Mouse (Mus musculus) liver, adult 2 months (tissue): ENCODE measurements around the gene Sema5a. TPM values are rescaled to one million over a fixed set of nuclear protein-coding genes. Genes with fewer than 3 reads are reported as not detected.

Source experiments
- DNase-seq: peaks from one replicate; pipeline ENCODE4 v3.0.0-alpha.2; 2011; ENCODE audit warnings: low read depth, low spot score; ENCODE audit errors: extremely low read depth
- H3K27ac ChIP-seq: fragments of 200-500 bp; replicated peaks from 2 replicates; pipeline ENCODE4 v1.5.1; 2012; ENCODE audit warnings: low read depth, mild to moderate bottlenecking, control low read depth, inconsistent platforms, low read length; ENCODE audit not compliant: insufficient read depth
- H3K27me3 ChIP-seq: fragments of 200-500 bp; 2 replicates; pipeline ENCODE4 v1.6.1; 2012; ENCODE audit warnings: mild to moderate bottlenecking, moderate library complexity, low read length, inconsistent platforms; ENCODE audit not compliant: control insufficient read depth, insufficient read depth
- H3K36me3 ChIP-seq: fragments of 200-500 bp; 2 replicates; pipeline ENCODE4 v1.6.1; 2012; ENCODE audit warnings: low read length, inconsistent platforms; ENCODE audit not compliant: control insufficient read depth, insufficient read depth
- H3K4me1 ChIP-seq: fragments of 200-500 bp; 2 replicates; pipeline ENCODE4 v1.6.1; 2011; ENCODE audit warnings: low read length; ENCODE audit not compliant: control insufficient read depth, insufficient read depth
- H3K4me3 ChIP-seq: fragments of 200-500 bp; 2 replicates; pipeline ENCODE4 v1.5.1; 2011; ENCODE audit warnings: low read depth, mild to moderate bottlenecking, control low read depth, low read length, moderate library complexity; ENCODE audit not compliant: insufficient read depth
- H3K79me2 ChIP-seq: fragments of 200-500 bp; 2 replicates; pipeline ENCODE4 v1.6.1; 2012; ENCODE audit warnings: inconsistent platforms, mild to moderate bottlenecking, low read length, moderate library complexity; ENCODE audit not compliant: control insufficient read depth, insufficient read depth
- H3K9ac ChIP-seq: fragments of 200-500 bp; 2 replicates; pipeline ENCODE4 v1.6.1; 2012; ENCODE audit warnings: low read depth, mild to moderate bottlenecking, control low read depth, inconsistent platforms, low read length
- CTCF ChIP-seq: fragments of 200-500 bp; IDR thresholded peaks from 2 replicates; pipeline ENCODE4 v1.5.1; 2011; ENCODE audit warnings: low read depth, low read length, control low read depth
- POLR2A ChIP-seq: fragments of 200-500 bp; IDR thresholded peaks from 2 replicates; pipeline ENCODE4 v1.6.1; 2011; ENCODE audit warnings: low read length, control low read depth; ENCODE audit not compliant: insufficient read depth; ENCODE audit errors: extremely low read depth
- WGBS: fragments of 180-500 bp; shearing (Covaris S2); methylation state at CpG from one replicate; pipeline ENCODE4 v1.1.7; 2018; 5-methylcytosine and 5-hydroxymethylcytosine counted together
- polyA plus RNA-seq: library from polyadenylated mRNA; depleted of rRNA; stranded (reverse); fragments of >200 nt; gene quantifications from 2 replicates; pipeline ENCODE4 v1.2.3, GENCODE M21; 2012
- total RNA-seq: library from RNA; depleted of rRNA; stranded (reverse); fragments of >200 nt; gene quantifications from 2 replicates; pipeline ENCODE4 v1.2.3, GENCODE M21; 2014

Gene Sema5a
- total and polyA plus RNA-seq, 2 experiments: 0.22 to 0.46 TPM

GRCm38 (mm10) chr15:32353513-32353912 lies 108.9 kb downstream of the Sema5a start:
- no peak for DNase-seq
- H3K27me3 ChIP-seq: no peaks in the 10 kb centered on the region
- TF ChIP-seq CTCF (no peak), POLR2A (no peak)
- 82% methylated on average over 5 of the region's 5 CpGs for WGBS
- H3K27ac ChIP-seq: no peak overlapping the region
- H3K4me3 ChIP-seq: no peak overlapping the region
- no peaks in the 10 kb centered on the region for H3K4me1 ChIP-seq
- H3K9ac ChIP-seq: no peak overlapping the region
- H3K36me3 ChIP-seq: no peaks in the 10 kb centered on the region
- no peaks in the 10 kb centered on the region for H3K79me2 ChIP-seq

- no peak overlapping the region for H3K4me3 ChIP-seq
- H3K79me2 ChIP-seq: no peaks in the 10 kb centered on the region
- H3K36me3 ChIP-seq: no peaks in the 10 kb centered on the region
- TF ChIP-seq POLR2A: no peak
- H3K27ac ChIP-seq: no peak overlapping the region
- no peaks in the 10 kb centered on the region for H3K27me3 ChIP-seq
- H3K4me1 ChIP-seq: no peaks in the 10 kb centered on the region
- H3K9ac ChIP-seq: no peak overlapping the region
- no peak for DNase-seq
- WGBS: 90% methylated on average over 5 of the region's 5 CpGs
Observed at GRCm38 (mm10) chr15:32356805-32357204, 112.2 kb downstream of the Sema5a start.

GRCm38 (mm10) chr15:32367841-32368240 lies 123.2 kb downstream of the Sema5a start:
- 85% methylated on average over 4 of the region's 4 CpGs for WGBS

GRCm38 (mm10) chr15:32370914-32371313 lies 126.3 kb downstream of the Sema5a start:
- no peak overlapping the region for H3K9ac ChIP-seq
- no peak overlapping the region for H3K27ac ChIP-seq
- TF ChIP-seq POLR2A (no peak), CTCF (no peak)
- H3K27me3 ChIP-seq: no peaks in the 10 kb centered on the region
- no peaks in the 10 kb centered on the region for H3K4me1 ChIP-seq
- no peaks in the 10 kb centered on the region for H3K79me2 ChIP-seq
- H3K4me3 ChIP-seq: no peak overlapping the region
- H3K36me3 ChIP-seq: no peaks in the 10 kb centered on the region
- no peak for DNase-seq
- 86% methylated on average over 6 of the region's 6 CpGs for WGBS

More at GRCm38 (mm10) chr15:32367841-32368240, 123.2 kb downstream of the Sema5a start:
- H3K4me1 ChIP-seq: no peaks in the 10 kb centered on the region
- TF ChIP-seq POLR2A (no peak), CTCF (no peak)
- H3K9ac ChIP-seq: no peak overlapping the region
- no peak overlapping the region for H3K27ac ChIP-seq
- H3K27me3 ChIP-seq: no peaks in the 10 kb centered on the region
- H3K4me3 ChIP-seq: no peak overlapping the region
- no peak for DNase-seq
- no peaks in the 10 kb centered on the region for H3K79me2 ChIP-seq
- no peaks in the 10 kb centered on the region for H3K36me3 ChIP-seq

GRCm38 (mm10) chr15:32371385-32371784 lies 126.8 kb downstream of the Sema5a start:
- no peaks in the 10 kb centered on the region for H3K79me2 ChIP-seq
- H3K27me3 ChIP-seq: no peaks in the 10 kb centered on the region
- no peaks in the 10 kb centered on the region for H3K4me1 ChIP-seq
- H3K9ac ChIP-seq: no peak overlapping the region
- WGBS: 79% methylated on average over 6 of the region's 6 CpGs
- no peak overlapping the region for H3K27ac ChIP-seq
- no peaks in the 10 kb centered on the region for H3K36me3 ChIP-seq
- H3K4me3 ChIP-seq: no peak overlapping the region
- TF ChIP-seq CTCF: no peak
- no peak for TF ChIP-seq POLR2A
- DNase-seq: no peak

GRCm38 (mm10) chr15:32376326-32376725 lies 131.7 kb downstream of the Sema5a start:
- H3K4me3 ChIP-seq: no peak overlapping the region
- TF ChIP-seq POLR2A (no peak), CTCF (no peak)
- no peak overlapping the region for H3K27ac ChIP-seq
- H3K4me1 ChIP-seq: no peaks in the 10 kb centered on the region
- no peaks in the 10 kb centered on the region for H3K36me3 ChIP-seq
- no peak overlapping the region for H3K9ac ChIP-seq
- no peaks in the 10 kb centered on the region for H3K79me2 ChIP-seq
- no peaks in the 10 kb centered on the region for H3K27me3 ChIP-seq
- DNase-seq: no peak
- 89% methylated on average over 5 of the region's 5 CpGs for WGBS
